Mouse (Mus musculus): Measurements from ENCODE around the gene Gm49354. TPM values are rescaled to one million over a fixed set of nuclear protein-coding genes. Genes with fewer than 3 reads are reported as not detected.

Gm49354 gene
- polyA plus RNA-seq (2012), result 52.3 and 96.1 TPM in 2 replicates

DNA sequence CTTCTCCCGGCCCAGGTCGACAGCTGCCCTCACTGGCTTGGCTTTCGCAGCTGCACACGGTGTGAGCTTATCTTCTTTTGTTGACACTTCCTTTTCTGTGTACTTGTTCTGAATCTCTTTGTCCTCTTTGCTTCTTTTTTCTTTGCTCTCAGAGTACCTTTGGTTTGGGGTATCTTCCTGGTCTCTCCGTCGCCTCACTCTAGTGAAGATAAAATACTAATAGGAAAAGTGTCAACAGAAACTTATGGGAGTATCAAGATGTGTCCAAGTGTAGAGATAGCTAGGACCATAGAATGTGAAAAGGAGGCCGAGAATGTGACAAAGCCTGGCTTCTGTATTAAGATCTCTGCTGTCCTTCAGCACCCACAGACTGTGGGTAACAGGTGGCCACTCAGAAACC, at the start of gene Gm49354:
Gm49354 (minus strand) TSS at position 101 of the 400 bp plus-strand sequence.

DNA sequence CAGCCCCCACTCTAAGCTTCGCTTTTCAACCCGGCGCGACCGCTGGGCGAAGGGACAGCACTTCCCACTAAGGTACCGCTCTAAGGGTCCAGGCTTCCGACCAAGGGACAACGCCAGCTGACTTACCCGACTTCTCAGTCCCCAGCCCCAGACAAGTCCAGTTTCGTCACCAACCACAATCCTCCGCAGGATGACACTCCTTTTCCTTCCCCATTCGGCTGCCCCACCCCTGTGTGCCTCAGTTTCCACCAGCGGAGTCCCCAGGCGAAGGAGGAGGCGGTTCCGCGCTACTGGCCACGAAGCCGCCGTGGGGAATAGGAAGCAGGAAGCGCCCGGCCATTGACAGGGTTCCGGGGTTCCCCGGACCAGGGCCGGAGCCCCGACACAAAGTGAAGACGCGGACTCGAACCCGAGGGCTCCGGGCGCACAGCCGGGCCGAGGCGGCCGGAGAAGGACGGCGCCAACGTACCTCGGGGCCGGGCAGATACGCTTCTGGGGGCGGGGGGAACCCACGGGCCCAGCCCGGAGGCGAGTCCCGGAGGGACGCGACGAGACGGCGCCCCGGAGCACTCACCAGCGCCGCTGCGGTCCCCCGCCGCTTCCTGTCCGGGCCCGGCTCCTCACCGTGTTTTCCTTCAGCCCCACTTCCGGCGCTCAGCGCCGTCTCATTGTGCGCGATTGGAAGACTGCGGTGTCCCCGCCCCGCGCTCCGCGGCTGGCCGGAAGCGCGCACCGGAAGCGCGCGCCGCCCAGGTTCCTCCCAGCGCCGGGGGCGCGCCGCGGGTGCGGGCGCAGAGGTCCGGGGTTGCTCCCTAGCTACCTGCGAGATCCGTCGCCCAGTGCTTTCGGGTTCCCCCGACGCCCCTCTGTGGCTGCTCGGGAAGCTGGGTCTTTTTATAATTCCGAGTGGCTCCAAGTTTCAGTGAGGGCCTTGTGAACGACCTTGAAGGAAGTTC, 40.7 kb upstream of the Gm49354 start, which contains the start of gene Tut7:
Tut7 (minus strand) TSS at position 641 of the 956 bp plus-strand sequence.

DNA sequence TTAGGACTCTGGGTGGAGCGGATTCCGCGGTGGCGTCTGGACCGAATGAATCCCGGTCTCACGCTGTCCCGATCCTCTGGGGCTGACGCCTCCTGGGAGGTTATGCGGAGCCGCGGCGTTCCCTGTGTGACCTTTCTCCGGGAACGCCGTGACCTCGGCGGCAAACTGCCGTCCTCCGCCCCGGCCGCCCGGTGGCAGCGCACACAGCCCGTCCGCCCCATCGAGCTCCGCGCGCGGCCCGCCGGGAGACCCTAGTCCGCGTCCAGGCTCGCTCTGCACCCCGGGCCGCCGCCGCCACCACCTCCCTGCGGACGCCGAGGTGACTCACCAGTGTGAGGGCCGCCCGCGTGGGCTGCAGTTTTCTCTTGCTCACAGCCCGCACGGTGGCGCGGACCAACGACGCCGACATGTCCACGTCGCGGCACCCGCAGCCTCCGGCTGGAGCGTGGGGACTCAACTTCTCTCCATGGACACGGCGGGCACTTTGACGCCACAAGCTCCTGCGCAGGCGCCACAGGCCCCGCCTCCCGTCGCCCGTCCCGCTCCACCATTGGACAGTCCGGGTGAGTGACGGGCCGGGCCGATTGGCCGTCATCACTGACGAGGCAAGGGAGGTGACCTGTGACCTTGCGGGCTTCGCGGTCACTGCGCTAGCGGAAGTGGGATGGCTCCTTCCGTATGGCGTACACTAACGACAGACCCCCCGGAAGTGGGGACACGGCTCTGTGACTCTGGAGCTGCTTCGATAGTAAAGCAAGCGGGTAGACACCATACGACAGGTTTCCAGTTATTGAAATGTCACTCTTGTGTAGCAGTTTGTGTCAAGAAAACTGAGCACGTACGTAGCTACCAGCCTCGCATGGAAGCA, 12.5 kb downstream of the Gm49354 start, which contains the start of gene Isca1:
Isca1 (minus strand) TSS at position 515 of the 868 bp plus-strand sequence.

DNA sequence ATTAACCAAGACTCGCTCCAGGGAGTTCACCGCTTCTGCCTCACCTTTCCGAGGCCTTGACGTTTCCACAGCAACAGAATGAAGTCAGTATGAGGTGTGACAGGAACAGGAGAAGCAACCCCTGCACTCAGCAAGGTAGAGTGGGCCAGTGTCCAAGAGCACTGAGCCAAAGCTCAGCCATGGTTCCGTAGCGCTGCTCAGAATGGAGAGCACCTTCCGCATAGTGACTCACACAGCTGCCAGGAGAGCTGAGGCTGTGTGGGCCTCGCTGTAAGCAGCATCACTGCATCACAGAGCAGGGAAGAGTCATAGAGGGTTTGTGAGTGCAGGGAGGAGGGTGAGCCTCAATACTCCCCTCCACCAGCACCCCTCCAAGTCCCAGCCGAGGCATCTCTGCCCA, 35.3 kb downstream of the Gm49354 start, which contains the start of gene 1700014D04Rik:
1700014D04Rik (minus strand) TSS at position 42 of the 400 bp plus-strand sequence.

DNA sequence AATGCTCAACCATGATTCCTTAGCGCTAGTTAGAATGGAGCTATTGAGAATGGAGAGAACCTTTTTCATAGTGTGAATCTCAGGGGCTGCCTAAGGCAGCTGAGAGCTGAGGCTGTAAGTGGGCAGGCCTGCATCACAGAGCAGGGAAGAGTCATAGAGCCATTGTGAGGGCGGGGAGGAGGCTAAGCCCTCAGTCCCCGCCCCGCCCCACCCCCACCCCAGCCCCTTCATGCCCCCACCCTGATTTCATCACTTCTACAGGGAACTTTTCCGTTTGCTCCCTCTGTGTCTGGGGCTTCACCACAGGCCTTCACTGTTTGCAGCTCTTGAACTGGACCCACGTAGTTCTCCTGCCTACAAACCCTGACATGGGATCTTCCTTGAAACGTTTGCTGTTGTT, 50.4 kb downstream of the Gm49354 start, which contains the start of gene Spata31d1d:
Spata31d1d (minus strand) TSS at position 101 of the 400 bp plus-strand sequence.

DNA sequence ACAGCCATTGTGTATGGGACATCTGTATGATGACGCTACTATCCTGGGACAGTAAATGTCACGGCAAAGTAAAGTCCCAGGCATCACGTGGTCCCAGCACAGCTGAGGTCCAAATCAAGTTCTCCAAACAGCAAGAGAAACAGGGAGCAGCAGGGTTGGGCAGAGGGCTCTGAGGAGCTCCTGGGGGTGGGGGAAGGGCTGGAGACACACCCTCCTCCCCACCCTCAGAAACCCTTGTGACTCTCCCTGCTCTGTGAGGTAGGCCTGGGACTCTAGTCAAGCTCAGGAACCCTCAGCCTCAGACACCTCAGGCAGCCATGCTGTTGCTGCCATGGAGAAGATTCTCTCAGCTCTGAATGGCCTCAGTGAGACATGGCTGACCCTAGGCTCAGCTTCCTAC, 70.1 kb downstream of the Gm49354 start, which contains the start of gene Spata31d1b:
Spata31d1b (plus strand) TSS at position 301 of the 400 bp plus-strand sequence.

DNA sequence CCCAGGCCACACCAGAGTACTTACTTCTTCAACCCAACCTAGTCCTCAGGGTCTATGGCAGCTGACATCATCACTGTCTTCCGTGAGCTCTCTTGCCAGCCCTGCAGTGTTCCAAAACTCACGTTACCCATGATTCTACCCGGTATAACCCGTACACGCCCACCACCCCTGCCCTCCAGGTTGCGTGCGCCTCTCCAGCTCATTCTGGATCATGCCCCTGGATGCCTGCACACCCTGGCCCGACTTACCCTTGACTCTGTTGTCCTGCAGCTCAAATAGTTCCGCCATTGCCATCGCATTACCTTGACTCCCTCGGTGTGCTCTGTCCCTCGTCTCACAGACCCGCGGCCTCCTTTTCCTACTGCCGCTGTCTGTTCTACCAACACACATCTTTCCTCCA, 71.8 kb downstream of the Gm49354 start, which contains the start of gene Spata31d1a:
Spata31d1a (minus strand) TSS at position 101 of the 400 bp plus-strand sequence.

Other genes with a start within 250 kb of the Gm49354 start
- gene Agtpbp1, start 197.0 kb downstream of the Gm49354 start, polyA plus RNA-seq (2012), result 4.1 and 4.8 TPM in 2 replicates
- 4.7 and 6.1 TPM in 2 replicates for gene Naa35, start 197.0 kb downstream of the Gm49354 start, polyA plus RNA-seq (2012)
- gene Golm1, start 106.4 kb downstream of the Gm49354 start, polyA plus RNA-seq (2012), result 6.5 and 10.1 TPM in 2 replicates
- gene 4921517D22Rik, start 88.1 kb downstream of the Gm49354 start, polyA plus RNA-seq (2012), result not detected in 2 replicates
- gene Spata31d1a, start 71.9 kb downstream of the Gm49354 start, polyA plus RNA-seq (2012), result 0.03 TPM in 1 of 2 replicates, not detected in the other
- not detected in 2 replicates for gene Spata31d1b, start 70.0 kb downstream of the Gm49354 start, polyA plus RNA-seq (2012)
- 0.05 and 0.09 TPM in 2 replicates for gene Spata31d1d, start 50.5 kb downstream of the Gm49354 start, polyA plus RNA-seq (2012)
- gene 1700014D04Rik, start 35.5 kb downstream of the Gm49354 start, polyA plus RNA-seq (2012), result 0.05 and 0.16 TPM in 2 replicates
- gene Isca1, start 12.4 kb downstream of the Gm49354 start, polyA plus RNA-seq (2012), result 67.3 and 70.4 TPM in 2 replicates
- 65.8 and 88.8 TPM in 2 replicates for gene Tut7, start 40.9 kb upstream of the Gm49354 start, polyA plus RNA-seq (2012)